Mouse (Mus musculus) brown adipose tissue, adult 24 weeks (tissue): ENCODE data around the gene Ackr4. TPM values are rescaled to one million over a fixed set of nuclear protein-coding genes. Genes with fewer than 3 reads are reported as not detected.

ENCODE experiments used
- H3K27ac ChIP-seq: fragments of 200-500 bp; replicated peaks from 2 replicates; pipeline ENCODE4 v1.5.1; 2012; ENCODE audit warnings: low read depth, mild to moderate bottlenecking, low read length
- H3K4me1 ChIP-seq: fragments of 200-500 bp; 2 replicates; pipeline ENCODE4 v1.6.1; 2012; ENCODE audit warnings: low read length, mixed read lengths; ENCODE audit not compliant: control insufficient read depth, insufficient read depth, insufficient read length
- H3K4me3 ChIP-seq: fragments of 200-500 bp; 2 replicates; pipeline ENCODE4 v1.5.1; 2012; ENCODE audit warnings: low read depth, mild to moderate bottlenecking, low read length, moderate library complexity; ENCODE audit not compliant: insufficient read depth
- polyA plus RNA-seq: library from polyadenylated mRNA; stranded (reverse); fragments of >200 nt; gene quantifications from 2 replicates; pipeline ENCODE4 v1.2.4, GENCODE M21; 2012; ENCODE audit not compliant: missing spikeins, insufficient read depth, insufficient read length

Ackr4 gene
- not detected in 2 replicates for polyA plus RNA-seq

DNA sequence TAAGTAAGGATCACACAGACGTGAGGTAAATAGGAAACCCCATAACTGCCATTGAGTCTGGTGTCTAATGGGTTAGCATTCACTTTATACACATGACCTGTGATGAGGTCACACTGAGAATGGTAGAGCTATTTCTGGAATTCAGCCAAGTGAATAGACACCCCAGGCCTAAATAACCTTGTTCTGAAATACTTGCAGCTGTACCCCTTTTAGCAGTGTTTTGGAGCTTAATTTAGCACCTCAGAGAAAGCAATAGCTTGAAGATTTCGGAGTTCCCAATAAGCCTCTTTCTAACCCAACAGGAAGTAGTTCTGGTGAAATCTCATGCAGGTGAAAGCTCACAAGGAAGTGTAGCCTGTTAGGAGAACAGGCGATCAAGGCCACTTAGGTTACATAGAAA, at the start of gene Ackr4:
TSS of gene Ackr4 (minus strand) at position 101 of the 400 bp plus-strand sequence.
- Histone ChIP-seq H3K27ac (no peak within 1 kb of the TSS), H3K4me3 (no peak within 1 kb of the TSS), H3K4me1 (0 out of 2 replicates have a peak, but pooled peaks cover 2% of the 10 kb centered on the region)

DNA sequence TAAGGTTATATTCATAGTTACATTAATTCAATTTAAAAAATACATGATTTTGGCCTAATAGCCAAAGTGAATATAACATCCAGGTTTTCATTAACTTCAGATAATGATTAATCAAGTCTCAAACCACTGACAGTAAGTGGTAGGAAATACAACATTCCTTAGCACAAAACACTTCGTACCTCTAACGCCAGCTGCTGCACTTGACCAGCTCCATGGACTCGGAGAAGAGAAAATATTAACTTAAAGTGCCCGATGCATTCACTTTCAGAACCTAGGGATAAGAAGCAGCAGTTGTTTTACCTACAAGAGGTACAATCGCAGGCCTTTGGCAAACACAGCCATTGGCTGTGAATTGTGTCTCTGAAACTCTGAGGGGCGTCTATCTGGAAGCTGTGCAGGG, 45.6 kb upstream of the Ackr4 start:
- Histone ChIP-seq H3K4me1 (no peaks in the 10 kb centered on the region), H3K27ac (no peak overlapping the region)

DNA sequence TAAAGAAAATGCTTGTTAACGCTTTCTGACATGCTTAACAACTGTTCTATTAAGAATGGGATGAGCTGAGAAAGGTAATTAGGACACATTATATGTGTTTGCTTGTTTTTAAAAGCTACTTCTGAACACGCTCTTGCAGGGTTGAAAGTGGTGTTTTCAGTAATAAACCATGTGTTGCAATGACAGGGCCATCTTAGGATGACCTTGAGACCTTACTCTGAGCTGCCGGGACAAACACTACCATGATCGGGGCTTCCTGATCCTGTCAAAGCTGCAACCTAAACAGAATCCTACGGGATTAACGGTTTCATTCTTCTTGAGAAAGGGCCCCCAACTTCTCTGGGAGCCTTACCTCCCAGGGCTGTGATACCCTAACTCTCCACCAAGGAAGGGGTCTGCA, 44.9 kb upstream of the Ackr4 start:
- H3K4me1 ChIP-seq, result no peaks in the 10 kb centered on the region
- H3K27ac ChIP-seq, result no peak overlapping the region
- no peak overlapping the region for H3K4me3 ChIP-seq

More for the DNA sequence above, 45.6 kb upstream of the Ackr4 start:
- H3K4me3 ChIP-seq, result no peak overlapping the region

DNA sequence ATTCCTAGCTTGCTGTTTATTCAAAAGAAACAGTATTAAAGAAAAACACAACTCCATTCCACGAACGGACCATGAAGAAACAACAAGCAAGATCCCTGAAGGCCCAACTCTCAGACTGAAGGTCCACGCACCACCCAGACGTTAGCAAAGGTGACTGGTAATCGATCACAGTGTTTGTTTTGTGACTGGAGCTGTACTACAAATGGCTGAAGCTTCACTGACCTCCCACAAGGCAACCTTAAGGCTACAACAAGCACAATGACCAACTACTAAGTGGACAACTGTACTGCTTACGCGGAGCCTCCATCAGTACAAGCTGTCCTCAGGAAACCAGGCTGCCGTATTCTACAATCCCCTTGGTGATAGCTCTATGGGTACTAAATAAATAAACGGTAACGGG, 43.3 kb upstream of the Ackr4 start:
- H3K4me3 ChIP-seq, result no peak overlapping the region
- no peaks in the 10 kb centered on the region for H3K4me1 ChIP-seq
- no peak overlapping the region for H3K27ac ChIP-seq

DNA sequence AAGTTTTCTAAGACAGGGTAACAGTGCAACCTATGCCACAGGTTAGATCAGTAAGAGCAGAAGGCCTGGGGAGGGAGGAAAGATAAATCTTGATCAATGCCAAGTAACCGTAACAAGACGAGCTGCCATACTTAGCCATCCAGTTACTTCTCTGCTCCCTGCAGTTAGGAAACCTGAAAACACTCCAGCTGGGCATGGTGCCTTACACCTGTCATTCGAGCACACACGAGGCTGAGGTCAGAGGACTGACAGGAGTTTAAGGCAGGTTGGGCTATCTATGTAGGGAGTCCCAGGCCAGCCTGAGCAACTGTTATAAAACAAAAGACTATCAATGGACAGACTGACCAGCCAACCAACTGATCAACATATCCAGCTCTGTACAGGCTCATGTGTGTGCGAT, 39.2 kb upstream of the Ackr4 start:
- Histone ChIP-seq H3K4me1 (no peaks in the 10 kb centered on the region), H3K4me3 (no peak overlapping the region), H3K27ac (no peak overlapping the region)

DNA sequence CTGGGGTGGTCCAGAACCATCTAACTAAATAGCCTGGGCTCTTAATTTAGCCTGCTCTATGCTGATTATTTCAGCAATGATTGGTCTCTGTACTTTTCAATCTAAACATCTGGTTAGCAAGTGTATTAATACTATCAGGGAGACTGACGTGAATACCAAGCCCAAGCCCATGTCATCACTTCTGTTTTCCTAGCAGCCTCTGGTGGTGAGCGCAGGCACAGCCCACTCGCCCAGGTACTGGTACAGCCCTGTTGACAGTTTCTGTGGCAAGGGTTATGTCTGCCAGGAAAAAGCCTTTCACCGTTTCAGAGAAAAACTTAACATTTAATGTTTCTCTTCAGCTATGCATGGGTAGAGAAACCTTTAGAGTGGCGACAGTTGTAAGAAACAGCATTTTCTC, 37.5 kb upstream of the Ackr4 start:
- no peaks in the 10 kb centered on the region for H3K4me1 ChIP-seq
- H3K4me3 ChIP-seq, result no peak overlapping the region
- no peak overlapping the region for H3K27ac ChIP-seq

DNA sequence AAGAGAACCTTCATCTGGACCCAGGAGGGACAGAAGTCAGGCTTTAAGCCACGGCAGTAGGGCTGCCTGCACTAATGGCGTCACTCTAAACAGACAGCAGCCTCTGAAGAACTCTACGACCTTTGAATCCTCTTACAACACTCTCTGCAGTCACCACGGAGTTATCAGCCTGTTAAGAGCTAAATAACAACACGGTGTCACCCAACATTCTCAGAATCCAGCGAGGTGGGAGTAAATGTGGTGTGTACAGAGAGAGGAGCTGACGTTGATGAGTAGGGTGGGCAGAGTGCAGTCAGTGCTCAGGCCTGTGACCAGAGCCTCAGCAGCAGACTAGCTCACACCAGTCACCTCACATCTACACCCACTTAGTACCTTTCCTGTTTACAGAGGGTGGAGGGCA, 34.4 kb upstream of the Ackr4 start:
- H3K4me1 ChIP-seq, result no peaks in the 10 kb centered on the region
- H3K27ac ChIP-seq, result no peak overlapping the region
- H3K4me3 ChIP-seq, result no peak overlapping the region

DNA sequence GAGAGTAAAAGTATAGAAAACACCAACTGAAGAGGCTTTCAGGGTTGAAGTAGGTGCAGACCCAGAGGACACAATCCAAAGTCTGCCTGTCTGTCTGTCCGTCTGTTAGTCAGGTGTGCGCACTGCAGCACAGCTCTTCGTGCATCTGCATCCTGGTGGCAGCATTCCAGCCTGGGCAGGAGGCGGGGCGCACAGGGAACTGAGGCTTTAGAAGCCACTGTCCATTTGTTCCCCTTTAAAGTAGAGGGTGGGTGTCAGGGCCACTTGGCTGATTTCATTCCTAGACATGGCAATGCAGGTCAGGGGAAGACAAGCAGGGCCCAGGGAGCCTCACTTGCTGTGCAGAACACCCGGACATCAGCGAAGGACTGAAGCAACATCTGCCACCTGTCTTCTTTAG, 30.6 kb upstream of the Ackr4 start:
- Histone ChIP-seq H3K4me1 (no peaks in the 10 kb centered on the region), H3K27ac (no peak overlapping the region), H3K4me3 (no peak overlapping the region)

DNA sequence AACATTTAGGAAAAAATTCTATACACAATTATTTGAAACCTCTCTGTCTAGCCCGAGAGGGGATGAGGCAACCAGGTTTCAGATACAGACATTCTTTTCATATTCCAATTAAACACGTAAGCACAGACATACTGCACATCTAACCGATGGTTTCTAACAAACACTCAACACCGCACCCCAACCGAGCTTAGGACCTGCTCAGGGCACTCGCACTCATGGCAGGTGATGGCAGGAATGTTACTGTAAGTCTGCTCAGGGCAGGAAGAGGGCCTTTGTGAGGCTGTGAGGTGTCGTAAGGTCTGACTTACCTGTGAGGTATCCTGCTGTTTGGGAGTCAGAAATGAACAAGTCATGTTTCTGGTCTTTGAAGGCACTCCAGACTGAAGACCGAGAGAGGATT, 29.8 kb upstream of the Ackr4 start:
- H3K27ac ChIP-seq, result no peak overlapping the region

DNA sequence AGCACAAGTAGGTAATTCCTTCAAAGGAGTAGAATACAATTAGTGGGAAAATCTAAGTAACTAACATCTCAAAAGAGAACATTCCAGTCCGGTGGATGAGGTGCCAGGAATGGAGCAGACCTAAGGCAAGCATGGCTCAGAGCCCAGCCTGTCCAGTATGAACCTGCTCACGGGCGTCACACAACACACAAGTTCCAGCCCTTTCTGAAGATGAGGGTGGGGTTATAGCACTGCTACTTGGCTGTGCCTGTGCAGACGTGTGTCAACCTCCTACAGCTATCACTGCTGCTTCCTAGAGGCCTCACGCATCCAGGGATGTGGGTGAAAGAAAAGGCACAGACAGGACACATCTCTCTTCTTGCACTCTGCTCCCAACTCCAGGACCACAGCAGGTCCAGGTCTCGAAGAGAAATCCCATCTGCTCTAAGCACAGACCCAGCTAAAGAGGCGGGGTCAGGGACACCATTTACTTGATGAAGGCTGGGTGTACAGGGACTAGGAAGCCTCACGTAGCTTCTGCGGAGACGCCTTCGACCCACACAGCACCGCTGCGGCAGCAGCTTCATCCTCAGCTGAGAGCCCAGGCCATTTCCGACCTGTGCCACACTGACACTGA, 28.5 kb upstream of the Ackr4 start:
- H3K4me3 ChIP-seq, result no peak overlapping the region
- H3K27ac ChIP-seq, result no peak overlapping the region
- H3K4me1 ChIP-seq, result no peaks in the 10 kb centered on the region

More for the DNA sequence above, 29.8 kb upstream of the Ackr4 start:
- H3K4me1 ChIP-seq, result no peaks in the 10 kb centered on the region
- H3K4me3 ChIP-seq, result no peak overlapping the region

DNA sequence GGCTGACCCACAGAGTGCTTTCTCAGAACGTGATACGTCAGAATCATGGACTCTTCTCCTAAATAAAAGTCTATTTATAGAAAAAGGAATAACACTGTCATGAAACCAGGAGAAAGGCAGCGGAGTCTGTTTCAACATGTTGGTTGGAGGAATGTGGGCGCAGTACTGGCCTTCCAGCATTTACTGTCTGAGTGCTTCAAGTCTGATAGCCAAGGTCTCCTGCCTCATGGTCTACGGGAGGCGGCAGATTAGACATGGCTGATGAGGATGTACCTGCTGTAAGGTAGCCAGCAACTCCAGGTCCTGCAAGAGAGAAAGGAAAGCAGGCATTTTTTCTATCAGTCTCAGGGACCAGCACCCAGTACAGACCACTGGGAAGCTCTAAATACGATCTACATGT, 25.4 kb upstream of the Ackr4 start:
- H3K4me1 ChIP-seq, result no peaks in the 10 kb centered on the region
- H3K27ac ChIP-seq, result no peak overlapping the region
- H3K4me3 ChIP-seq, result no peak overlapping the region

DNA sequence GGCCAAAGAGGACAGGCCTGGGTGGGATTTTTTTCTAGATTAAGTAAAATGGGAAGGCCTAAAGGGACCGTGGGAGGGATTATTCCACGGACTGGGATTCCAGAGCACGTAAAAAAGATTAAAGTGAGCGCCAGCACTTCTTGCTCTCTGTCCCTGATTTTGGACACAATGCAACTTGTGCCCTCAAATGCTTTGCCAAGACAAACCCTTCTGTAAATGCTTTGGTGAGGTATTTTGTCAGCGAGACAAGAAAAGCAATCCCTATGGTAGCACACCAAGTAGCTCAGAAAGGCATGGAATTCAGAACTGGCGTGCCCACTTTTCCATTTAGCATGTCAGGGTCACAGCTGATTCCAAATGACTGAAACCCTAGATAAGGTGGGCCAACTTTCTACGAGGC, 22.2 kb upstream of the Ackr4 start:
- no peaks in the 10 kb centered on the region for H3K4me1 ChIP-seq
- H3K4me3 ChIP-seq, result no peak overlapping the region
- H3K27ac ChIP-seq, result no peak overlapping the region

DNA sequence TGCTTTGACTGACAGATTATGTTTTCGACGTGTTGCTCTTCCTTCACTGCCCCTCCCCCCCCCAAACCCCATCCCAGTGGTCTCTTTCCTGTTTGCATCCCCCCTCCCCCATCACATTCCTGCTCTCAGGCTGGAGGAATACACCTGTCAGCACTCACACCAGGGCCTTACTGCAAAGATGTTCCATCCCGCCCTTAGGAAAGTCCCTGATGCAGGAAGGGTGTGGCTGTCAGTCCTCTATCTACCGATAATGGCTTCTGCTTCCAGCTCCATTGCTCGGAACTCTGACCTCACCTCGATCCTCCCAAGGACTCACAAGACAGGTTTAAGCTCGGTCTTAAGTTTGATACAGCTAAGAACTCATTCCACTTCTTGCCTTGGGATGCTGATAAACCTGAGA, 19.9 kb upstream of the Ackr4 start:
- no peaks in the 10 kb centered on the region for H3K4me1 ChIP-seq
- no peak overlapping the region for H3K27ac ChIP-seq
- no peak overlapping the region for H3K4me3 ChIP-seq

DNA sequence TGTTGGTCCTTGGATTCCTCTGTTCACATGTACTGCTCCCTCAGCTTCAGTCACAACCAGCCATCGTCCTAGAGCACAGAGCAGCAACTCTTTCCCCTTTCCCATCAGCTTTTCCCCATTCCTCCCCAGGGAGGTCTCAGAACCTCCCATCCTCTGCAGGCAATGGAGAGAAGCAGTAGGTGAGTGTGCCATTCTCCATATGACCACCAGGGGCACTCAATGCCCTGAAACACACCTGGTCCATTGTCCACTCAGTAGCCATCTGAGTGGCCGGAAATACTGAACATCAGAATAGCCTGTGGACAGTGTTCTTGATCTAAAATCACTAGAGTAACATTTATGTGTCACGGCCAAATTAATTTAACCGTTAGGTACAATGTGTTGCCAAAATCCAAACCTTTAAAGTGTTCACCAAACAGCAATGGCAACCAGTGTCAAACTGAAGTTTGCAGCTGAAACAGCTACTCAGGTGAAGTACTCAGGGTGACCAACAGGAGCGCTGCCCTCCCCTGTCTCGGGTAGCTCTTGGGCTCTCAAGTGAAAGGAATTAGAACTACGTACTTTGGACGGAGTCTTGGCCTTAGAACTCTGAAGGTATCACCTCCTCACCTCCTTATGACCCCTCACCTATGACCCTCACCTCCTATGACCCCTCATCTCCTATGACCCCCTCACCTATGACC, 17.7 kb upstream of the Ackr4 start:
- H3K4me3 ChIP-seq, result no peak overlapping the region
- no peak overlapping the region for H3K27ac ChIP-seq
- no peaks in the 10 kb centered on the region for H3K4me1 ChIP-seq

DNA sequence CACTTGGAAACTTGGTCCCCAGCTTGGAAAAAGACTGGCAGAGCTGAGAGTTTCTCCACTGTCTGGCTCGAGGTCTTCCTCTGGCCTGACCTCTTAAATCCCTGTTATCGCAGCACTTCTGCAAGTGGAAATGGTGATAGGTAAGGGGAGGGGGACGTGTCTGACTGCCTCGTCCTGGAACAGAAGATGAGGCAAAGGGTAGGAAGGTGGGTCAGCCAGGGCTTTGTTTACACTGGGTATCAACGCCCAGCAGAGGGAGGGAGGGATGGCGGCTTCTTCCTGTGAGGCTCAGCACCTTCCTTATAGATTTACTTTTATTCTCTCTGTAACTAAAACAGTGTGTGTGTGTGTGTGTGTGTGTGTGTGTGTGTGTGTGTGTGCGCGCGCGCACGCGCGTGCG, 16.1 kb upstream of the Ackr4 start:
- H3K4me1 ChIP-seq, result no peaks in the 10 kb centered on the region
- no peak overlapping the region for H3K27ac ChIP-seq
- no peak overlapping the region for H3K4me3 ChIP-seq

DNA sequence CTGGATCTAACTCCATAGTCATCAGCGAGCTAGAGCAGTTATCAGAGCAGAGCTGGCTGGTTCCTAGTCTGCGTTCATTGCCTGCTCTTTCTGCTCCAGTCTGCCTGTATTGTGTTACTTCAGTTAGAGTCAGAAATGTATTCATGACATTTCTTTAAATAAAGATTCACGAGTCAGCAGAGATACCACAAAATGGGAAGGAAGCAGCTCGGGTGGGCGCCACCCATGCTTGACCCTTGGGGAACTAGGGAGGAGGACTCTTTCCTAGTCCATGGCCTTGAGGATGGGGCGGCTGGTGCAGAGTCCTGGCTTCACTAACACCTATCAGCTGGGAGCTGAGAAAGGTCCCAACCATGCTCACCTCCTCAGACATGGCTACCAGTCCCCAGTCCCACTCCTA, 13.6 kb upstream of the Ackr4 start:
- Histone ChIP-seq H3K4me1 (no peaks in the 10 kb centered on the region), H3K27ac (no peak overlapping the region), H3K4me3 (no peak overlapping the region)
